Mouse (Mus musculus): Measurements from ENCODE around the gene Rora.

GRCm38 (mm10) chr9:69034301-69034871 is 380.8 kb downstream of the Rora start:
- TF ChIP-seq USF1 (IDR thresholded peaks at IDR 0.05; ENCODE audit: low read depth) (no peak), POLR2AphosphoS2 (IDR thresholded peaks at IDR 0.05; ENCODE audit: insufficient read length, low read depth) (no peak), POLR2A (IDR thresholded peaks at IDR 0.05; ENCODE audit: insufficient read length, low read depth) (no peak), CEBPB (IDR thresholded peaks at IDR 0.05; ENCODE audit: insufficient read depth, poor library complexity, severe bottlenecking) (no peak), TCF3 (IDR thresholded peaks at IDR 0.05; ENCODE audit: insufficient read length, low read depth) (no peak), TCF12 (IDR thresholded peaks at IDR 0.05; ENCODE audit: insufficient read depth, poor library complexity, severe bottlenecking) (no peak), MAX (IDR thresholded peaks at IDR 0.05; ENCODE audit: low read depth) (no peak), SRF (IDR thresholded peaks at IDR 0.05; ENCODE audit: control insufficient read depth, insufficient read length, low read depth) (no peak), MYOG (IDR thresholded peaks at IDR 0.05; ENCODE audit: control insufficient read depth in 1 of 3, insufficient read depth in 1 of 3, insufficient read length in 2 of 3, low read depth in 2 of 3) (no peak)
